Mouse (Mus musculus): ENCODE results near the gene Kcnj8. TPM values are rescaled to one million over a fixed set of nuclear protein-coding genes. Genes with fewer than 3 reads are reported as not detected.
A peak's percentile ranks its signal among the peaks of the same experiment; 100 is the strongest.
"Not testable (repeated sequence)": the region's sequence is repeated elsewhere in the genome, so short reads cannot be mapped to it uniquely, and the experiment has no call there.

Kcnj8 gene
- total RNA-seq, 4 experiments from 2014 or later = 8.3 to 11.8 (median 10.1) TPM

DNA sequence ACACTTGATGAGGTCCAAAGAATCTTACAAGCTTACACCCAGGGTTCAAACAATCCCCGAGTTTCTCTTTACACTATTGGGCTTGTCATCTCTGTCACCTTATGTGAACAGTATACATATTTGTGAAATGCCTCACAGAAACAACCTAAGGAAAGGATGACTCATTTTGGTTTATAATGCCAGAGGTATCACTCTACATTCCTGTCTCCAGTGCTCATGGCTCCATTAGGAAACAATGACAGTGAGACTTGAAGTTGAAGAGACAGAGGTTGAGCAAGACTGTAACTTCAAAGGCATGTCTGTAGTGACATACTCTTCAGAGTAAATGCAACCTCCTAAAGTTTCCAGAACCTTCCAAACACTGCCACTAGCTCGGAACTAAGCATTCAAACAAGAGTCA, 23.0 kb downstream of the Kcnj8 start:
- DNase-seq = no peak

DNA sequence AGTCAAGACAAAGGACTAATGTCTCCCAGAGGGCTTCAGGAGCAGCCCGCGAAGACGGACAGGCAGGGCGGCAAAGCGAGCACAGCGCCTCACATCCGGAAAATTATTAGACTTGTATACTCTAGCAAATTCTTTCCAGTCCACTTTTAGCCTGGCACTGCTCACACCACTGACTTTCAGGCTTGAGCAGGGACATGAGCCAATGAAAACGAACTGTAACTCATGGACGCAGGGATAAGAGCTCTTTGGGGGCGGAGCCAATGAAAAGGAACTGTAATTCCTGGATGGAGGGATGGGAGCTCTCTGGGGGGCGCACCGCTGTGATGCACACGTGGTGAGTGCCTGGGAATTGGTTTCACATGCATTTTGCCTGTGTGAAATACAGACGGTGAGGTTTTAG, 26.3 kb downstream of the Kcnj8 start:
- DNase-seq = no peak

DNA sequence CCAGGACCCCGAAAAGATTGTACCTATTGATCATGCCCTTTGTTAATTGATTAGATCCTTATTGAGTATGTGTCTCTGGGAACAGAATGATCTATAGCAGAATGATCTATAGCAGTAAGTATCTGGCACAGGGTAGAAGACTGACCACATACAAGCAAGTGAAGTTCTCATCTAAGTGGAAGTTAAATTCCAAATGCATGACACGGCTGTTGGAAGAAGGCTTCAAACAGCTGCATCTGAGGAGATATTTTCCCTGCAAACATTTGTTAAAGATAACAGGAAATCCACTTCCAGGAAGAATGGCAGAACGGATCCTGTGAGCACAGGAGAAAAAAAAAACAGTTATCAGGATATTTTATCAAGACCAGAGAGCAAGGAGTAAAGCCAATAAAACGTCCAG, 27.8 kb downstream of the Kcnj8 start:
- DNase-seq = no peak

DNA sequence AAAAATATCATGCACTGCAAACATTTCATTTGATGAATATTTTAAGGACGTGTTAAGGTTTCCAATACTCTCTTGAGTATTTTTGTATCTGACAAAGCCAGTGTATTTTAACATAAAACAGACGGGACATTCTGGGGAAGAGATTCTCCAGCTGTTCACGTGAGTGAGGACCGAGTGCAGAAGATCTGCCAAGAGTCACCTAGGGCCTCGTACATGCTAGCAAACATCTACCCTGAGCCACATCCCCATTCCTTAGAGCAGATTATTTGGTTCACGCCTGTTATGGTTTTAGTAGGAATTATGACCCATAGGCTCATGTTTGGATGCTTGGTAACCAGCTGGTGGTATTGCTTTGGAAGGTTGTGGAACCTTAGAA, 28.6 kb downstream of the Kcnj8 start:
- no peak for DNase-seq

DNA sequence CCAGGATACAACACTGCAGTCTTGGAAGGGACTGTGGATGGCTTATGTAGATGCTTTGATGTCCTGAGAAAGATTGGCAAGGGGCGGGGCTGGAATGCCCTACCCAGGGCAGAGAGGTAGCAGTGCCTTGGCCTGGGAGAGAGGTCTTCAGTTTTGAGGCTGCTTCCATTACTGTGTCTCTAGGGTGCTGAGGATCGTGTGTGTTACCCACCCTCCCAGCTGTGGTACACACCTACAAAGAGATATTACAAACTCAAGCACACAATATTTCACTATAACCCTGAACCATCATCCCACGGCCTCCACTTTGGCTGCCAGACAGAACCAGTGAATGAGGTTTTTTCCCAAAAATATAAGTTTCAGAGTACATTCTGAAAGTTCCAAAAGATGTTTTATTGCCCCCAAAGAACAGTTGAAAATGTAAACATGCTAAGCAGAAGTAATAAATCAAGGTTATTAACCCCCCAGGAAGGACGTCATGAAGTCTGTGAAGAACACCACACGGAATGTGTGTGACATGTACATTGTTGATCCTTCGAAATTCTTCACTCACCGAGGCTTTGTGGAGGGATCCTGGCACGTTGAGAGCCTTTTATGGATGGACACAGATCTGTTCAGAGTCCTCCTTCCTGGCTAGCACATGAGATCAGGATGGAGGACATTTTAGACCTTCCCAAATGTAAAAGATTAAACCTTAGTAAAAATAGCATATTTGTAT, 29.2 kb downstream of the Kcnj8 start:
- no peak for DNase-seq

DNA sequence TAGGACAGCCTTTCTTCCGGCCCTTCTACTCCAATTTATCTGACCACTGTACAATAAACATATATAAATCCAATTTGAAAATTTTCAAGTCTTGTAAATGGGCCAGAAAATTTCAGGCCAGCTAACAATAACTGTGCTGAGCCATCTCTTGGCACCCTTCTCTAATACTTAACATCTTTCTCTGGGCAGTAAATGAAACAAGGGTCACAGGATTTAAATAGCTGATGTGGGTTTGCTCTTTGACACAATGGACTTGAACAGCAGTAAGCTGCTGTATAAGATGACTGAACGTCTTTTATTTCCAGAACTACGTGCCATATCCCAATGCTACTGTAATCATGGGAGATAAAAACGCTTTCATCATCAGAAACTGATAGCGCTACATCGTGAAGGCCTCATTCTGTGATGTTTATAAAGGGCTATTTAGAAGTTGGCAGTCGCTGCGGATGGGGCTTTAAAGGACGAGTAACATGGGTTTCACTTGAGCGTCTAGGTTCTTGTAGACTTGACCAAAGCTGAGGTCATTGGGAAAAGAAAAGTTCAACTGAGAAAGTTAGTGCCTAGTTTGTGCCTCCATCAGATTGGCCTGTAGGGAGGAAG, 30.8 kb downstream of the Kcnj8 start:
- DNase-seq = no peak

DNA sequence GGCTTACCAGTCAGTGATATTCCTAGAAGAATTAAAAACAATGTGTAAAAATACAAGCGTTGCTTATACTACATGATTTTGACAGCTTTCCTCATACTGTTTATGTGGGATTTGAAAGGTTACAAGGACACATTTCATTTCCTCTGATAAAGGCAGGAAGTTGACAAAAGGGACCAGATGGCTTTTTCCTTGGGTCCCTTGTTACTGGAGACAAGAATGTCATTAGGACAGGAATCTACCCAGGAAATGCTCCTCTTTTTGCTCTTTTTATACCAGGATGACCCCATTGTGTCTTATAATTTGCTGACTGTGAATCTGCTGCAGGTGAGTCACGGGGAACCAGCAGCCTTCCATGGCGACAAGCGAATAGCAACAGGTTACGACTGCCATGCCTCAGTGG, 31.3 kb downstream of the Kcnj8 start:
- DNase-seq = no peak

DNA sequence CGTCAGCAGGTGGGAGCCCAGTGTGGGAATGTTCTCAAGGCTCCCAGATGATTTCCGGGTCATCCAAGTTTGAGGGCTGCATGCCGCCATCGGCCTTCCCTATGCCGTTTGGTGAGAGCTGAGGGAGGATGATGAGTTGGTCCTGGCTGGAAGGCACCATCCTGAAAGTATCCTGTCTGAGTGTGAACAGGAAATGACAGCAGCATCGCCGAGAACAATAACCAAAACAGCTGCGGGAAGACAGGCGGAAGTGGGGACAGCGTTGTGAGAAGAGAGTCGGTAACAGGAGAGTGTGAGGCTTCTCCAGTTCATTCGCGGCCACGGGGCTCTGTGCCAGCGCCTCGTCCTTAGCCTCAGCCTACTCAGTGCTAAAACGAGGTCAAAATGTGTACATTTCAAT, 32.9 kb downstream of the Kcnj8 start:
- DNase-seq = peak; percentile 62

DNA sequence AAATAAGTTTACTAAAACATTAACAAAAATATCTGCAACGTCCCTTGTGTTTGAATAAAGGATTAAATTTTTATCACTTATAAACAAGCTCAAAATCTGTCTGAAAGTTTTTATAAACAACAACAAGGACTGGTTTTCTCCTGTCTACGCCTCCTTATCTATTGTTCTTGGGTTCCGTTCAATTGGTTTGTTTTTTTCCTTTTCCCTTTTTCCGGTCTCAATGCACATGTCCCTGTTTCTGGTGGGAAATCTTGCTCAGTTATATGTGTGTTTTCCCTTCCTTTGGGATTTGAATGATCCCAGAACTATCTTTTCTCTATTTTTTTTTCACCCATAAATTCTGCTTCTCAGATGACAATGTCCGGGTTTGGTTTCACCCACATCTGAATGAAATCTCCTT, 38.0 kb downstream of the Kcnj8 start:
- no peak for DNase-seq

DNA sequence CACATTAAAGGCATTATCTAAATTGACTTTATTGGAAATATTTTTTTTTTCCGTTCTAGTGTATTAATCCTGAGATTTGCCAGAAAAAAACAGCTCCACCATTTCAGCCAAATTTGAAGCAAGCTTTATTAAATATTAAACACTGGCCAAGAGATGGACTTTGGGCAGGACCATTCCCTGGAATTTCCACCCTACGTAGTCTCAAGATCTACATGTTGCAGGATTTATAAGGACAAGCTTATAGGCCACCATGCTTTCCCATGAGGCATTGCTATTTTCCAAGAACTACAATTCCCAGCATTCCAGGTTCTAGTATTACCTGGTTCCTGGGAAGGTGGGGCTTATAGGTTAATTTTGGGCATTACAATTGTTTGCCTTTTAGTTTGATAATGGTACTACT, 38.7 kb downstream of the Kcnj8 start:
- DNase-seq = no peak

DNA sequence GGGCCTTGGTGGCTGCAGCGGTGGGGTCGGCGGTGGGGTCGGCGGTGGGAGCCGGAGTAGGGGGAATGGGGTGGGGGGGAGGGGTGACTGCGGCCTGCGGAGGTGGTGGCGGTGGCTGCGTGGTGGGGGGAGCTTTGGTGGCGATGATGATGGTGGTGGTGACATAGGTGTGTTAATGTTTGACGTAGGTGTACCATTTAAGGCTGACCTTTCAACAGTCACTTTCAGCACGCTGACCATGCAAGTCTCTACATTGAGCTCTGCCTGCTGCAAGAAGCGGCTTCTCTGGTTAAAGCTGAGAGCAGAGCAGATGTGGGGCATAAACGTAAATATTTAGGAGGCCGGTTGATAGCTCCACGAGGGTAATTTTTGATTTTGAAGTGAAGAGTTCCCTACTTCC, 39.3 kb downstream of the Kcnj8 start:
- no peak for DNase-seq

DNA sequence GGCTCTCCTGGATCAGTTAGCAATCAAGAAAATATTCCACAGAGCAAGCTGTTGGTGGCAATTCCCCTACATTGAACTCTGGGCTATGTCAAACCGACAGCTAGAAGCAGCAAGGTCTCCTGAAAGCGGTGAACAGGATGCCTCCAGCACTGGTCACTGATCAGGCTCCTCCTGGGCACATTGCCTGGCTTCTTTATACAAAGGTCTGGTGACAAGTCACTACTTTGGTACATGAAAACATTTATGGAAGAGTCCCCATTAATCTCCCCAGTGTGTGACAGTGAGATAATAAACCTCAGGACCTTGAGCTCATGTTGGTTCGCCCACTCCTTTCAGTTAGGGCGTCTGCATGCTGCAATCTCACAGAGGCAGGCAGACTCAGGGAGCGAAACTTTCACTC, 41.0 kb downstream of the Kcnj8 start:
- DNase-seq = no peak

DNA sequence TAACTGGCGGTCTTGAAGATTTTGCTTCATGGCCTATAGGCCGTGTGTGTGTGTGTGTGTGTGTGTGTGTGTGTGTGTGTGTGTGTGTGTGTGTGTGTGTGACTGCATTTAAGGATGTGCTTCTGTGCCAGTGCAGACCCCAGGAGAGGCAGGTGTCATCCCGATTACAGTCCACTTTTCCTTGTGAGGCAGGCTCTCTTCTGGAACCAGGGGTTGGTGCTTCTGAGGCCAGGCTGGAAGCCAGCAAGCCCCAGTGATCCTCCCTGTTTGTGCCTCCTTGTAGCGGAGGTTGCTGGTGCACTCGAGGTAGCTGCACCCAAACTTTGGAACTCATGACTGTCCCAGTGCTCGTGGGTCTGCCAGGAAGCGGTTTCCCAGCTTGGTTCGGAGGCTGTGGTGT, 41.7 kb downstream of the Kcnj8 start:
- DNase-seq = no peak

DNA sequence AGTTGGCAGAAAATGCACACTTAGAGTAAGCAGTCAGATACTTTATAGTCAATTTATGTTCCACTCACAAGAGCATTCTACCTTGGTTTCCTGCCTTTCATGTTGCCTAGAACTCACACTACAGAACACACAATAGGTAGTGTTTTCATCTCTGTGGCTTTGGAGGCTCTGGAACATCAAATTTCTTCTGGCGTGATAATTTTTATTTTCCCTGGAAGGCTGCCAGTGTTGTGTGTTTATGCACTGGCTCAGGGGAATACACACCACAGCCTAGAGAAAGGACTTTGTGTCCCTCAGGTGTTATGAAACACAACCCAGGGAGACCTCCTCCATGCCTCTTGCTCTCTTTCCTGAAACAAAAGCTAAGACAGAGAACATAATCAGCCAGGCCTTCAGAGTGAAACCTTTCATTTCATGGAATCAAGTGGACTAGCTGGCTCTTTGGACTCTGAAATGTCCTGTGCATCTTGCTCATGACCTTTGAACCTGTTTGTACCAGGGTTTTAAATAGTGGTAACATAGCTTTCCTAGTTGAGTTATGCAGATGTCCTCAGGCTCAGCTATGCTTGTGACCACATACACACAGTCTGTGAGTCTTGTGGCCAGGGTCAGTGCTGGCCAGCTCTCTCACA, 43.4 kb downstream of the Kcnj8 start:
- DNase-seq = no peak

DNA sequence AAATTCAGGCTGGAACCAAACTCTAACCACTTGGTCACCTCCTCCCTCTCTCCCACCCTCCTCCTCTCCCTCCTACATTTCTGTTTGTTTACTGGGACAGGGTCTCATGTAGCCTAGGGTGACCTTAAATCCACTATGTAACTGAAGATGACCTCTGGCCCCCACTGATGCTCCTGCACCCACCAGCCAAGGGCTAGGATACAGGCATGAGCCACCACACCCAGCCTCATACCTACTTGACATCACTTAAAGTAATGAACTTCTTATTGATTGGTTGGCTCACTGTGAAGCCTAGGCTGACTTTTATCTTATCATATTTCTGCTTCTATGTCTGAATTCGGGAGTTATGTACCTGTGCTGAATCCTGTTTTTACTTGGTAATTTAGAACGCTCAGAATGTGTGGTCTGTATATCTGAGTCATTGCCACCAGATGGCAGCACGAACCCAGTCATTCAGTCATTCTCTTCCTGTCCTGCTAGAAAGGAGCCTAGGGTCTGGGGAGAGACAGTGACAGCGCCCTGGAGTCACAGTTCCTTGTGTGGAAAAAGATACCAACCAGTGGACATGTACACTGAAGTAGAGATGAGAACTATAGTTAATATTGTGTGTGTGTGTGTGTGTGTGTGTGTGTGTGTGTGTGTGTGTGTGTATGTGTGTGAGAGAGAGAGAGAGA, 46.6 kb downstream of the Kcnj8 start:
- peak; percentile 38 for DNase-seq

DNA sequence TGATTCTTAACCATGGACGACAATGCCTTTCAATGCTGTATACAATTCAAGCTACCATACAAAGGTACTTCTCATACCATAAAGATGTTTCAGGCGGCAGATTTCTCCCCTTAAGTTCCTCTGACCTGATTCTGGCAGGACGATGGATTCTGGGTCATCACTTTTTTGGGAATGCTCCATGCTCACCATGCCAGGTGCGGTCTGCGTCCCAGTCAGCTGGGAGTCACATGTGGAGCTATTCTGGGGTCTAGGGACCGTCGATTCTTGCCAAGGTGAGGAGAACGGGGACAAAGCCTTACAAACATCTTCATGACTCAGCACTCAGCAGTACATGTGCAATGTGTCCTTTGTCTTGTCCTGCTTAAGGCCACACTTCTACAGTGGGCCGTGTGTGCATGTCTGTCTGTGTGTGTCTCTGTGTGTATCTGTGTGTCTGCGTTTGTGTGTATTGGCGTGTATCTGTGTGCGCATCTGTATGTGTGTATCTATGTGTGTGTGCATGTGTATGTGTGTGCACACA, 49.8 kb downstream of the Kcnj8 start:
- no peak for DNase-seq

DNA sequence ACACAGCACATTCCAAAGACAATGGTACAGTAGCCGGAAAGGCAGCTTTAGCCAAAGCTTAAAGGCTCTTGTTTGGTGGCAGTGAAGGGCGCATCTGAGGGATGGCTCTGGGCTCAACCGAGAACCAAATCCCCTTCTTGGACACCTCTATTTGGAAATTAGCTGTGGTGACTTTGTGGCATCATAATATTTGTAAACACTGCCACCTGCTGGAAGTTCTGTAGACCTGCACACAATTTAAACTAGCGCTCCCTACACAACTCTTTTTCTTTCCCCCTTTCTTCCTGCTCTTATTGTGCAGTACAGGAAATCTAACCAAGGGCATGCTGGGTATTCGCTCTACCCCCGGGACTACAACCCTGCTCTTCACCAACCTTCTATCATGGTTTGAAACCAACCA, 52.3 kb downstream of the Kcnj8 start:
- DNase-seq = no peak

DNA sequence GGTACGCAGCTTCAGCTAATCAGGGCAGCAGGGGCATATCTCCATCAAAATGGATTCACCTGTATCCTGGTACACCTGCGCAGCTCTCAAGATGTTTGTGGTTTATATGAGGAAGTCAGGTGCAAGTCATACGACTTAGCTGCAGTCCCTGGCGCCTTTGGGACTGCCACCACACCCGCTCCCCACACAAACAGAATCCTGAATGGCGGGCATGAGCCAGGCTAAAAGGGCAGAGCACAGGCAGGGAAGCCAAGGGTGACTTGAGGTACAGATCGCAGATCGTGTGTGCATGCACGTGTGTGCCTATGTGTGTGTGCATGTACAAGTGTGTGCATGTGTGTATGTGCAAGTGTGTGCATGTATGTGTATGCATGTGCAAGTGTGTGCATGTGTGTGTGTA, 56.0 kb downstream of the Kcnj8 start:
- DNase-seq = not testable (repeated sequence)

DNA sequence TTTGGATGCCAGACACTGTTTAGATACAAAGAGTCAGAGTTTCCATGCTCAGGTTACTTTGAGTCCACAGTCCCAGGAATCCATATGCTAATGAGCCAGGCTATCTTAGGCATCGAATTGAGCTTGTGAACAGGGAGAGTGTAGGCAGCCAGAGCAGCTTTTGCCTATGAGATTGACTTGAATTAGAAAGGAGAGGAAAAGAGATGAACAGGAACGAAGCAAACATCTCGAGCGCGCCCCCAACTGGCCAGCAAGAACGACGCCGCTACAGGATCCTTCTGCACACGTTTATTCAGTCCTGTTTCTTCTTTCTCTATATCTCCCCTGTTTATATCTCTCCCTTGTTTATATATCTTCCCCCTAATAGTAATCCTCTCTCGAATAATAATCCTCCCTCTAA, 56.5 kb downstream of the Kcnj8 start:
- no peak for DNase-seq
